Mouse (Mus musculus): ENCODE data around the gene Nadk. TPM values are rescaled to one million over a fixed set of nuclear protein-coding genes. Genes with fewer than 3 reads are reported as not detected.

The Nadk gene
- polyA plus RNA-seq, 1 experiment from 2014 or later = 45.0 TPM

- Histone ChIP-seq H3K4me1 (peaks cover 17% of the 10 kb centered on the region), H3K4me3 (no peak overlapping the region), H3K9me3 (no peaks in the 10 kb centered on the region), H3K4me2 (no peak overlapping the region), H3K27me3 (replicated peaks) (no peaks in the 10 kb centered on the region), H3K9ac (no peak overlapping the region), H3K27ac (replicated peaks) (no peak overlapping the region), H3K36me3 (peaks cover 58% of the 10 kb centered on the region)
- ATAC-seq (ENCODE audit: extremely low read depth, insufficient number of reproducible peaks, low FRiP score, low TSS enrichment) = no peak
- WGBS = 88% methylated on average over 4 of the region's 4 CpGs
These were observed 43.0 kb downstream of the Nadk start for GRCm38 (mm10) chr4:155605132-155605531.

GRCm38 (mm10) chr4:155606825-155607224 is 44.6 kb downstream of the Nadk start:
- WGBS = 76% methylated on average over 2 of the region's 2 CpGs
- peaks cover 11% of the 10 kb centered on the region for H3K4me1 ChIP-seq
- no peaks in the 10 kb centered on the region for H3K27me3 ChIP-seq (replicated peaks)
- no peak overlapping the region for H3K27ac ChIP-seq (replicated peaks)
- H3K4me2 ChIP-seq = no peak overlapping the region
- no peaks in the 10 kb centered on the region for H3K9me3 ChIP-seq
- no peak overlapping the region for H3K9ac ChIP-seq
- peaks cover 72% of the 10 kb centered on the region for H3K36me3 ChIP-seq
- H3K4me3 ChIP-seq = no peak overlapping the region
- no peak for ATAC-seq (ENCODE audit: extremely low read depth, insufficient number of reproducible peaks, low FRiP score, low TSS enrichment)

- 83% methylated on average over 3 of the region's 3 CpGs for WGBS
- Histone ChIP-seq H3K27ac (replicated peaks) (no peak overlapping the region), H3K4me2 (no peak overlapping the region), H3K9me3 (no peaks in the 10 kb centered on the region), H3K9ac (no peak overlapping the region), H3K27me3 (replicated peaks) (no peaks in the 10 kb centered on the region), H3K4me1 (no peaks in the 10 kb centered on the region), H3K36me3 (peaks cover 81% of the 10 kb centered on the region), H3K4me3 (no peak overlapping the region)
- ATAC-seq (ENCODE audit: extremely low read depth, insufficient number of reproducible peaks, low FRiP score, low TSS enrichment) = no peak
These were observed 49.7 kb downstream of the Nadk start for GRCm38 (mm10) chr4:155611860-155612259.

GRCm38 (mm10) chr4:155613264-155613663 is 51.1 kb downstream of the Nadk start:
- ATAC-seq (ENCODE audit: extremely low read depth, insufficient number of reproducible peaks, low FRiP score, low TSS enrichment) = no peak
- H3K4me2 ChIP-seq = no peak overlapping the region
- no peaks in the 10 kb centered on the region for H3K27me3 ChIP-seq (replicated peaks)
- peaks cover 87% of the 10 kb centered on the region for H3K36me3 ChIP-seq
- no peaks in the 10 kb centered on the region for H3K9me3 ChIP-seq
- H3K4me1 ChIP-seq = no peaks in the 10 kb centered on the region
- H3K9ac ChIP-seq = no peak overlapping the region
- no peak overlapping the region for H3K4me3 ChIP-seq
- WGBS = 93% methylated on average over 3 of the region's 3 CpGs
- H3K27ac ChIP-seq (replicated peaks) = no peak overlapping the region

- no peaks in the 10 kb centered on the region for H3K9me3 ChIP-seq
- H3K27ac ChIP-seq (replicated peaks) = no peak overlapping the region
- ATAC-seq (ENCODE audit: extremely low read depth, insufficient number of reproducible peaks, low FRiP score, low TSS enrichment) = no peak
- 85% methylated on average over 5 of the region's 5 CpGs for WGBS
- no peak overlapping the region for H3K4me2 ChIP-seq
- H3K9ac ChIP-seq = no peak overlapping the region
- no peaks in the 10 kb centered on the region for H3K27me3 ChIP-seq (replicated peaks)
- peaks cover 84% of the 10 kb centered on the region for H3K36me3 ChIP-seq
- peaks cover under 1% of the 10 kb centered on the region for H3K4me1 ChIP-seq
- H3K4me3 ChIP-seq = no peak overlapping the region
These were observed 56.1 kb downstream of the Nadk start for GRCm38 (mm10) chr4:155618321-155618720.

GRCm38 (mm10) chr4:155624338-155625291 is 62.4 kb downstream of the Nadk start, which contains the start of gene Cdk11b:
Cdk11b (plus strand) TSS chr4:155624854.
- Histone ChIP-seq H3K9ac (peak within 1 kb of the TSS; percentile 94), H3K4me1 (peaks cover 12% of the 10 kb centered on the region), H3K4me3 (peak within 1 kb of the TSS; percentile 98), H3K4me2 (peak within 1 kb of the TSS; percentile 92), H3K9me3 (no peaks in the 10 kb centered on the region), H3K27ac (replicated peaks) (peak within 1 kb of the TSS; percentile 91), H3K36me3 (peaks cover 57% of the 10 kb centered on the region), H3K27me3 (replicated peaks) (no peaks in the 10 kb centered on the region)
- peak; percentile 99 for ATAC-seq (ENCODE audit: extremely low read depth, insufficient number of reproducible peaks, low FRiP score, low TSS enrichment)
- WGBS = under 1% methylated on average over 84 of the region's 84 CpGs

- H3K4me2 ChIP-seq = no peak overlapping the region
- no peaks in the 10 kb centered on the region for H3K27me3 ChIP-seq (replicated peaks)
- H3K9ac ChIP-seq = no peak overlapping the region
- no peak overlapping the region for H3K27ac ChIP-seq (replicated peaks)
- WGBS = 80% methylated on average over 6 of the region's 6 CpGs
- peaks cover 3% of the 10 kb centered on the region for H3K4me1 ChIP-seq
- H3K9me3 ChIP-seq = no peaks in the 10 kb centered on the region
- no peak for ATAC-seq (ENCODE audit: extremely low read depth, insufficient number of reproducible peaks, low FRiP score, low TSS enrichment)
- no peak overlapping the region for H3K4me3 ChIP-seq
- H3K36me3 ChIP-seq = peaks cover 87% of the 10 kb centered on the region
These were observed 68.1 kb downstream of the Nadk start for GRCm38 (mm10) chr4:155630267-155630666.

GRCm38 (mm10) chr4:155635766-155636499 is 73.8 kb downstream of the Nadk start:
- no peaks in the 10 kb centered on the region for H3K9me3 ChIP-seq
- H3K4me1 ChIP-seq = no peaks in the 10 kb centered on the region
- no peak overlapping the region for H3K27ac ChIP-seq (replicated peaks)
- H3K4me3 ChIP-seq = no peak overlapping the region
- H3K9ac ChIP-seq = no peak overlapping the region
- ATAC-seq (ENCODE audit: extremely low read depth, insufficient number of reproducible peaks, low FRiP score, low TSS enrichment) = no peak
- peaks cover 95% of the 10 kb centered on the region for H3K36me3 ChIP-seq
- no peaks in the 10 kb centered on the region for H3K27me3 ChIP-seq (replicated peaks)
- no peak overlapping the region for H3K4me2 ChIP-seq

Other genes starting within 250 kb of the Nadk start
- 7.2 TPM in 2 replicates for gene Prkcz, start 201.0 kb upstream of the Nadk start, polyA plus RNA-seq (2015; fragmentation: Nextera tagmentation; extraction: Ambion mirVana)
- 0.17 TPM in 1 of 2 replicates, not detected in the other for gene Gabrd, start 164.3 kb upstream of the Nadk start, polyA plus RNA-seq (2015; fragmentation: Nextera tagmentation; extraction: Ambion mirVana)
- gene Cfap74, start 153.2 kb upstream of the Nadk start, polyA plus RNA-seq (2015; fragmentation: Nextera tagmentation; extraction: Ambion mirVana) = 0.89 and 1.3 TPM in 2 replicates
- gene Tmem52, start 93.3 kb upstream of the Nadk start, polyA plus RNA-seq (2015; fragmentation: Nextera tagmentation; extraction: Ambion mirVana) = not detected in 2 replicates
- gene Gnb1, start 71.0 kb upstream of the Nadk start, polyA plus RNA-seq (2015; fragmentation: Nextera tagmentation; extraction: Ambion mirVana) = 345 and 378 TPM in 2 replicates
- 5.7 and 6.2 TPM in 2 replicates for gene Slc35e2, start 39.0 kb downstream of the Nadk start, polyA plus RNA-seq (2015; fragmentation: Nextera tagmentation; extraction: Ambion mirVana)
- gene Cdk11b, start 62.5 kb downstream of the Nadk start, polyA plus RNA-seq (2015; fragmentation: Nextera tagmentation; extraction: Ambion mirVana) = 39.6 and 40.2 TPM in 2 replicates
- gene Gm10563, start 83.0 kb downstream of the Nadk start, polyA plus RNA-seq (2015; fragmentation: Nextera tagmentation; extraction: Ambion mirVana) = not detected in 2 replicates
- 67.1 and 73.0 TPM in 2 replicates for gene Mmp23, start 91.0 kb downstream of the Nadk start, polyA plus RNA-seq (2015; fragmentation: Nextera tagmentation; extraction: Ambion mirVana)
- gene Mib2, start 106.8 kb downstream of the Nadk start, polyA plus RNA-seq (2015; fragmentation: Nextera tagmentation; extraction: Ambion mirVana) = 16.5 and 16.9 TPM in 2 replicates
- gene Fndc10, start 132.0 kb downstream of the Nadk start, polyA plus RNA-seq (2015; fragmentation: Nextera tagmentation; extraction: Ambion mirVana) = 1.1 and 1.4 TPM in 2 replicates
- 105 and 122 TPM in 2 replicates for gene Ssu72, start 142.4 kb downstream of the Nadk start, polyA plus RNA-seq (2015; fragmentation: Nextera tagmentation; extraction: Ambion mirVana)
- 0.46 and 0.51 TPM in 2 replicates for gene Tmem240, start 172.4 kb downstream of the Nadk start, polyA plus RNA-seq (2015; fragmentation: Nextera tagmentation; extraction: Ambion mirVana)
- gene Atad3a, start 198.7 kb downstream of the Nadk start, polyA plus RNA-seq (2015; fragmentation: Nextera tagmentation; extraction: Ambion mirVana) = 87.7 and 93.2 TPM in 2 replicates
- gene Vwa1, start 212.3 kb downstream of the Nadk start, polyA plus RNA-seq (2015; fragmentation: Nextera tagmentation; extraction: Ambion mirVana) = 3.5 and 3.7 TPM in 2 replicates
- gene Tmem88b, start 223.5 kb downstream of the Nadk start, polyA plus RNA-seq (2015; fragmentation: Nextera tagmentation; extraction: Ambion mirVana) = 4.2 and 5.3 TPM in 2 replicates
- gene Ankrd65, start 228.1 kb downstream of the Nadk start, polyA plus RNA-seq (2015; fragmentation: Nextera tagmentation; extraction: Ambion mirVana) = not detected in 2 replicates
- 138 and 157 TPM in 2 replicates for gene Mrpl20, start 240.5 kb downstream of the Nadk start, polyA plus RNA-seq (2015; fragmentation: Nextera tagmentation; extraction: Ambion mirVana)